Mouse (Mus musculus): Measurements from ENCODE around the gene Plekhb2. TPM values are rescaled to one million over a fixed set of nuclear protein-coding genes. Genes with fewer than 3 reads are reported as not detected.

The Plekhb2 gene
- polyA plus RNA-seq, 1 experiment from 2014 or later: 36.0 TPM

DNA sequence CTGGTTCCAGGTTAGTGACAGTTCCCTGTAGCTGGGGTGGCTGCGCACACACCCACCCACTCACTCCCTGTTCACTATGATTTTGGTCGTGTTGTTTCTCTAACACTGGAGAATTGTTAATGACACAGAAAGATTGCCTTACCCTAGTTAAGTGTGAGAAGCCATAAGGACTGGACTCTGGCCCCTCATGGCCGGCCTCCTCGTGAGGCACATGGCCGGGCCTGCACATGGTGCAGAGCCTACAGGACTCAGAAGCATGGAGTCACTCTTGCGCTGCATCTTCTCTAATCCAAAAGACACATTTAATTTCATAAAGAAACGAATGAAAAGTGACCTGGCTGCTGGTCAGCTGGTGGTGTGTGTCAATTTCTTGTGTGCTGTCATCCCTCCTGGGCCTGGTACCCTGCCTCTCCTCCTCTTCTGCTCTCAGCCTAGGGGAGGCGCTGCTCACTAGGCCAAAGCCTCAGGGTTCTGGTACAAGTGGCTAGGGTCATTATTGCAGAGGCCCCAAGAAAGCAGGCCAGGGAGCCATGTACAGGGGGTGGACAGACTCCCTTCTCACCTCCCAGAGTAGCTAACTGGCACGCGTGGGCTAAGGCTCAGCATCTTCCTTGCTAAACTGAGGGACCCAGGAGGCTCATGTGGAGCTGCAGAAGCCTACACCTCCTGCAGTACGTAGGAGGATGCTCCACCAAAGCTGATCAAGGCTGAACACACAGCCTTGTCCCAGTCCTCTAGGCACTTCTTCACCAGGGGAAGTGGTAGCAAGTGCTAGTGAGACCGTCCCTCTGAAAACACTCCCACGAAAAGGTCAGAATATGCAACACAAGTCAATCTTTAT, 37.1 kb upstream of the Plekhb2 start:
- no peaks in the 10 kb centered on the region for H3K27me3 ChIP-seq (ENCODE audit: control insufficient read depth, insufficient read depth, low read length)
- ATAC-seq (ENCODE audit: low FRiP score, low TSS enrichment): no peak
- H3K9ac ChIP-seq (ENCODE audit: low read depth, low read length): no peak overlapping the region
- H3K27ac ChIP-seq (ENCODE audit: low read depth, low read length): no peak overlapping the region
- H3K4me2 ChIP-seq (replicated peaks; ENCODE audit: low read depth, low read length): no peak overlapping the region
- no peaks in the 10 kb centered on the region for H3K4me1 ChIP-seq (ENCODE audit: control insufficient read depth, insufficient read depth, low read length)
- peaks cover 71% of the 10 kb centered on the region for H3K36me3 ChIP-seq (ENCODE audit: control insufficient read depth, insufficient read depth, low read length)
- 91% methylated on average over 13 of the region's 13 CpGs for WGBS
- H3K9me3 ChIP-seq (ENCODE audit: control insufficient read depth, low read length): no peaks in the 10 kb centered on the region
- H3K4me3 ChIP-seq (ENCODE audit: low read length): no peak overlapping the region

DNA sequence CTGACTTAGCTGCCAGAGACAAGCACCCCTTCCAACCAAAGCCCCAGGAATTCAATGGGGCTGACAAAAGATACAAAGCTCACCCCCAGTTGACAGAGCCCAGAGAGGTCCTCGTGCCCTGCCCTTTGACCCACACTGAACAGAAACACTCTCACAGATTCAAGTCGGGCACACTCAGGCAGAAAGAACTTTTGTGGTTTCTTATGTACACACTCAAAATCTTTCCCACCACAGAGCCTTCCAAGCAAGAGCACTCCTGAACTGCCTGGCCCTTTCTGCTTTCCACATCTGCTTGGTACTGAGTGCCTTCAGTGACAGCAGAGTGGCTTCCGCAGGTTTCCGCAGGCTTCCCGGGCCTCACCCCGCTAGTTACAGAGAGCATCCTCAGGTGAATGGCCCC, 33.9 kb upstream of the Plekhb2 start:
- Histone ChIP-seq H3K36me3 (ENCODE audit: control insufficient read depth, insufficient read depth, low read length) (peaks cover 91% of the 10 kb centered on the region), H3K9ac (ENCODE audit: low read depth, low read length) (no peak overlapping the region), H3K4me3 (ENCODE audit: low read length) (no peak overlapping the region), H3K9me3 (ENCODE audit: control insufficient read depth, low read length) (no peaks in the 10 kb centered on the region), H3K4me1 (ENCODE audit: control insufficient read depth, insufficient read depth, low read length) (no peaks in the 10 kb centered on the region), H3K27me3 (ENCODE audit: control insufficient read depth, insufficient read depth, low read length) (no peaks in the 10 kb centered on the region), H3K27ac (ENCODE audit: low read depth, low read length) (no peak overlapping the region), H3K4me2 (replicated peaks; ENCODE audit: low read depth, low read length) (no peak overlapping the region)
- 89% methylated on average over 6 of the region's 6 CpGs for WGBS
- no peak for ATAC-seq (ENCODE audit: low FRiP score, low TSS enrichment)

GRCm38 (mm10) chr1:34819225-34819910, 30.4 kb upstream of the Plekhb2 start:
- H3K4me3 ChIP-seq (ENCODE audit: low read length): no peak overlapping the region
- no peaks in the 10 kb centered on the region for H3K27me3 ChIP-seq (ENCODE audit: control insufficient read depth, insufficient read depth, low read length)
- ATAC-seq (ENCODE audit: low FRiP score, low TSS enrichment): no peak
- H3K27ac ChIP-seq (ENCODE audit: low read depth, low read length): no peak overlapping the region
- H3K4me2 ChIP-seq (replicated peaks; ENCODE audit: low read depth, low read length): no peak overlapping the region
- no peaks in the 10 kb centered on the region for H3K4me1 ChIP-seq (ENCODE audit: control insufficient read depth, insufficient read depth, low read length)
- no peaks in the 10 kb centered on the region for H3K9me3 ChIP-seq (ENCODE audit: control insufficient read depth, low read length)
- WGBS: 90% methylated on average over 6 of the region's 6 CpGs
- peaks cover 84% of the 10 kb centered on the region for H3K36me3 ChIP-seq (ENCODE audit: control insufficient read depth, insufficient read depth, low read length)
- no peak overlapping the region for H3K9ac ChIP-seq (ENCODE audit: low read depth, low read length)

DNA sequence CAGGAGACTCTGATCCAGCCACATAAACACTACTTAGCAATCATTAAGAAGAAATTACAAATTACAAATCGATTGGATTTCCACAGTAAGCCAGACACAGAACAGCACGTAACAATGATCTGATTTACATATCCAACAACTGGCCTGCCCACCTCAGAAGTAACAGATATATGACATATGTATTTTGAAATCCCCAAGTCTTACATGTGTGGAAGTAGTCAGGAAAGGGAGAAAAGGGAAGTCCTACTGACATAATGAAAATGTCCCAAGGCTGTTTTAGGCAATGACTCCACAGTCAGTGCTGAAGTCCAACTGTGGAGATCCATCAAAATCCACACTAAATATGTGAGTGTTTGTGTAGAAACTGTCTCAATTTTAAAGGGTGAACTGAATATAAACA, 28.4 kb upstream of the Plekhb2 start:
- no peaks in the 10 kb centered on the region for H3K4me1 ChIP-seq (ENCODE audit: control insufficient read depth, insufficient read depth, low read length)
- WGBS: 92% methylated on average over 2 of the region's 2 CpGs
- peaks cover 83% of the 10 kb centered on the region for H3K36me3 ChIP-seq (ENCODE audit: control insufficient read depth, insufficient read depth, low read length)
- H3K27ac ChIP-seq (ENCODE audit: low read depth, low read length): no peak overlapping the region
- H3K9ac ChIP-seq (ENCODE audit: low read depth, low read length): no peak overlapping the region
- ATAC-seq (ENCODE audit: low FRiP score, low TSS enrichment): no peak
- no peaks in the 10 kb centered on the region for H3K9me3 ChIP-seq (ENCODE audit: control insufficient read depth, low read length)
- H3K4me3 ChIP-seq (ENCODE audit: low read length): no peak overlapping the region
- H3K4me2 ChIP-seq (replicated peaks; ENCODE audit: low read depth, low read length): no peak overlapping the region
- no peaks in the 10 kb centered on the region for H3K27me3 ChIP-seq (ENCODE audit: control insufficient read depth, insufficient read depth, low read length)

DNA sequence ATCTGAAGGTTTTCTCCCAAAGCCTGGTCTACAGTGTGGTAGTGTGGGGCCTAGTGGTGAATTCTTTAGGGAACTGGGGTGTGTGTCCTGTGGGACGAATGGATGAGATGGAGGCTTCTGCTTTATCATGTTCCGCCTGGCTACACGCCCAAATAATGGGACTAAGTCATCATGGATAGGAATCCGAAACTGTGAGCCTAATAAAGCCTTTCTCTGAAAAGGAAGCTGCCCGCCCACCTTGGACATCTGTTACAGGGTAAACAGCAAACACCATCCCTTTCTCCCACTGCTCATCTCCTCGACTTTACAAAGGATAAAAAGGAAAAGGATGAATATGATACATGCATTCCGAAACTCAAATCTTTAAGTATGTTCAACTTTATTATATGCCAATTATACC, 27.8 kb upstream of the Plekhb2 start:
- no peaks in the 10 kb centered on the region for H3K27me3 ChIP-seq (ENCODE audit: control insufficient read depth, insufficient read depth, low read length)
- H3K4me1 ChIP-seq (ENCODE audit: control insufficient read depth, insufficient read depth, low read length): no peaks in the 10 kb centered on the region
- H3K36me3 ChIP-seq (ENCODE audit: control insufficient read depth, insufficient read depth, low read length): peaks cover 82% of the 10 kb centered on the region
- no peak overlapping the region for H3K27ac ChIP-seq (ENCODE audit: low read depth, low read length)
- WGBS: 86% methylated on average over 7 of the region's 7 CpGs
- no peak for ATAC-seq (ENCODE audit: low FRiP score, low TSS enrichment)
- H3K4me3 ChIP-seq (ENCODE audit: low read length): no peak overlapping the region
- H3K4me2 ChIP-seq (replicated peaks; ENCODE audit: low read depth, low read length): no peak overlapping the region
- H3K9ac ChIP-seq (ENCODE audit: low read depth, low read length): no peak overlapping the region
- H3K9me3 ChIP-seq (ENCODE audit: control insufficient read depth, low read length): no peaks in the 10 kb centered on the region

- peaks cover 82% of the 10 kb centered on the region for H3K36me3 ChIP-seq (ENCODE audit: control insufficient read depth, insufficient read depth, low read length)
Measured at GRCm38 (mm10) chr1:34822746-34823145, 27.0 kb upstream of the Plekhb2 start.

GRCm38 (mm10) chr1:34823353-34823752, 26.4 kb upstream of the Plekhb2 start:
- no peak for ATAC-seq (ENCODE audit: low FRiP score, low TSS enrichment)
- Histone ChIP-seq H3K4me2 (replicated peaks; ENCODE audit: low read depth, low read length) (no peak overlapping the region), H3K36me3 (ENCODE audit: control insufficient read depth, insufficient read depth, low read length) (peaks cover 82% of the 10 kb centered on the region), H3K27me3 (ENCODE audit: control insufficient read depth, insufficient read depth, low read length) (no peaks in the 10 kb centered on the region), H3K9ac (ENCODE audit: low read depth, low read length) (no peak overlapping the region), H3K9me3 (ENCODE audit: control insufficient read depth, low read length) (no peaks in the 10 kb centered on the region), H3K4me1 (ENCODE audit: control insufficient read depth, insufficient read depth, low read length) (no peaks in the 10 kb centered on the region), H3K27ac (ENCODE audit: low read depth, low read length) (no peak overlapping the region), H3K4me3 (ENCODE audit: low read length) (no peak overlapping the region)
- WGBS: 96% methylated on average over 6 of the region's 6 CpGs

More at GRCm38 (mm10) chr1:34822746-34823145, 27.0 kb upstream of the Plekhb2 start:
- no peak for ATAC-seq (ENCODE audit: low FRiP score, low TSS enrichment)
- WGBS: 95% methylated on average over 7 of the region's 7 CpGs
- no peak overlapping the region for H3K9ac ChIP-seq (ENCODE audit: low read depth, low read length)
- H3K4me1 ChIP-seq (ENCODE audit: control insufficient read depth, insufficient read depth, low read length): no peaks in the 10 kb centered on the region
- no peak overlapping the region for H3K27ac ChIP-seq (ENCODE audit: low read depth, low read length)
- no peaks in the 10 kb centered on the region for H3K9me3 ChIP-seq (ENCODE audit: control insufficient read depth, low read length)
- no peak overlapping the region for H3K4me3 ChIP-seq (ENCODE audit: low read length)
- no peaks in the 10 kb centered on the region for H3K27me3 ChIP-seq (ENCODE audit: control insufficient read depth, insufficient read depth, low read length)
- no peak overlapping the region for H3K4me2 ChIP-seq (replicated peaks; ENCODE audit: low read depth, low read length)

DNA sequence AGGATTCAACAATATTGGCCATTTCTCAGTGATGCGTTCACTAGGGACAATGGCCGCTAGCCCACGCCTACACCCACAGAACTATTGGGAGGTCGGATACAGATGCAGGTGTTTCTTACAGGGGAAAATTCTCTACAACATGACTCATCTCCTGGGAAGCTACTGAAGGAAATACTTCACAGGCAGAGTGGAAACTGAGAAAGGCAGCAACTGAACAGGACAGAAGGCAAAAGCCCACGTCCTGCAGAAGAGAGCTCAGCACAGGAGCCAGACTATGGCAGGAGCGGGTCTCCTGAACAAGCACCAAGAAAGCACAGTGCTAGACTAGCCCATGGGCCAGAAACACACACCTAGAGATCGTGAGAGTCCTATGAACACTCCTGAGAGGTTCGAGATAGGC, 25.6 kb upstream of the Plekhb2 start:
- ATAC-seq (ENCODE audit: low FRiP score, low TSS enrichment): no peak
- Histone ChIP-seq H3K27me3 (ENCODE audit: control insufficient read depth, insufficient read depth, low read length) (no peaks in the 10 kb centered on the region), H3K4me2 (replicated peaks; ENCODE audit: low read depth, low read length) (no peak overlapping the region), H3K36me3 (ENCODE audit: control insufficient read depth, insufficient read depth, low read length) (peaks cover 80% of the 10 kb centered on the region), H3K9ac (ENCODE audit: low read depth, low read length) (no peak overlapping the region), H3K4me3 (ENCODE audit: low read length) (no peak overlapping the region), H3K4me1 (ENCODE audit: control insufficient read depth, insufficient read depth, low read length) (no peaks in the 10 kb centered on the region), H3K27ac (ENCODE audit: low read depth, low read length) (no peak overlapping the region), H3K9me3 (ENCODE audit: control insufficient read depth, low read length) (no peaks in the 10 kb centered on the region)
- WGBS: 84% methylated on average over 8 of the region's 8 CpGs

GRCm38 (mm10) chr1:34825909-34826308, 23.9 kb upstream of the Plekhb2 start:
- Histone ChIP-seq H3K27ac (ENCODE audit: low read depth, low read length) (no peak overlapping the region), H3K9ac (ENCODE audit: low read depth, low read length) (no peak overlapping the region), H3K4me3 (ENCODE audit: low read length) (no peak overlapping the region), H3K4me2 (replicated peaks; ENCODE audit: low read depth, low read length) (no peak overlapping the region), H3K27me3 (ENCODE audit: control insufficient read depth, insufficient read depth, low read length) (no peaks in the 10 kb centered on the region), H3K36me3 (ENCODE audit: control insufficient read depth, insufficient read depth, low read length) (peaks cover 67% of the 10 kb centered on the region), H3K4me1 (ENCODE audit: control insufficient read depth, insufficient read depth, low read length) (0 out of 2 replicates have a peak, but pooled peaks cover 5% of the 10 kb centered on the region), H3K9me3 (ENCODE audit: control insufficient read depth, low read length) (no peaks in the 10 kb centered on the region)
- ATAC-seq (ENCODE audit: low FRiP score, low TSS enrichment): no peak
- 91% methylated on average over 9 of the region's 9 CpGs for WGBS
